Mouse (Mus musculus) embryonic facial prominence, embryonic 14.5 days (tissue): Measurements from ENCODE around the gene Rtn1. TPM values are rescaled to one million over a fixed set of nuclear protein-coding genes. Genes with fewer than 3 reads are reported as not detected.
"Not testable (repeated sequence)": the region's sequence is repeated elsewhere in the genome, so short reads cannot be mapped to it uniquely, and the experiment has no call there.

ENCODE experiments used
- ATAC-seq: fragments of 200-750 bp; cut with Nextera tagmentation; 2 replicates; pipeline ENCODE4 v1.8.0; 2017; ENCODE audit warnings: low read depth, moderate number of reproducible peaks, moderate TSS enrichment
- DNase-seq: peaks from one replicate; pipeline ENCODE4 v3.0.0-alpha.2; 2015; ENCODE audit warnings: low spot score
- H3K27ac ChIP-seq: fragments of 300-500 bp; sonication (generic); replicated peaks from 2 replicates; pipeline ENCODE4 v1.5.1; 2014; ENCODE audit warnings: low read depth, mild to moderate bottlenecking, low read length, moderate library complexity
- H3K27me3 ChIP-seq: fragments of 300-500 bp; sonication (generic); replicated peaks from 2 replicates; pipeline ENCODE4 v1.6.1; 2014; ENCODE audit warnings: low read length; ENCODE audit not compliant: control insufficient read depth, insufficient read depth
- H3K36me3 ChIP-seq: fragments of 300-500 bp; sonication (generic); 2 replicates; pipeline ENCODE4 v1.6.1; 2014; ENCODE audit warnings: low read length, mixed read lengths; ENCODE audit not compliant: control insufficient read depth, insufficient read depth
- H3K4me1 ChIP-seq: fragments of 300-500 bp; sonication (generic); 2 replicates; pipeline ENCODE4 v1.6.1; 2014; ENCODE audit warnings: antibody characterized with exemption, low read length; ENCODE audit not compliant: control insufficient read depth, insufficient read depth
- H3K4me2 ChIP-seq: fragments of 300-500 bp; sonication (generic); 2 replicates; pipeline ENCODE4 v1.6.1; 2014; ENCODE audit warnings: low read depth, mild to moderate bottlenecking, low read length, moderate library complexity, mixed read lengths
- H3K4me3 ChIP-seq: fragments of 300-500 bp; sonication (generic); 2 replicates; pipeline ENCODE4 v1.5.1; 2014; ENCODE audit warnings: low read depth, mild to moderate bottlenecking, low read length
- H3K9ac ChIP-seq: fragments of 300-500 bp; sonication (generic); 2 replicates; pipeline ENCODE4 v1.6.1; 2014; ENCODE audit warnings: low read depth, mild to moderate bottlenecking, low read length, moderate library complexity, mixed read lengths
- H3K9me3 ChIP-seq: fragments of 300-500 bp; sonication (generic); 2 replicates; pipeline ENCODE4 v1.6.1; 2016; ENCODE audit warnings: low read length; ENCODE audit not compliant: control insufficient read depth
- WGBS: fragments of 180-500 bp; shearing (Covaris S2); extraction: QIAGEN DNeasy Blood & Tissue Kit; methylation state at CpG from one replicate; pipeline ENCODE4 v1.1.7; 2014; 5-methylcytosine and 5-hydroxymethylcytosine counted together
- polyA plus RNA-seq: library from polyadenylated mRNA; unstranded; fragments of >200 nt; fragmentation: Nextera tagmentation; extraction: Ambion mirVana; gene quantifications from 2 replicates; pipeline ENCODE4 v1.2.1, GENCODE M21; 2014

Rtn1 gene
- polyA plus RNA-seq, 1 experiment from 2014 or later = 84.9 TPM

- no peak overlapping the region for H3K4me2 ChIP-seq
- DNase-seq = no peak
Observed at GRCm38 (mm10) chr12:72303624-72304346, 105.1 kb downstream of the Rtn1 start.

GRCm38 (mm10) chr12:72301431-72301830 lies 107.4 kb downstream of the Rtn1 start:
- H3K36me3 ChIP-seq = no peaks in the 10 kb centered on the region
- no peak overlapping the region for H3K4me2 ChIP-seq
- no peaks in the 10 kb centered on the region for H3K4me1 ChIP-seq
- 45% methylated on average over 8 of the region's 8 CpGs for WGBS
- no peak overlapping the region for H3K4me3 ChIP-seq
- no peak overlapping the region for H3K9ac ChIP-seq
- DNase-seq (peak; percentile 33), ATAC-seq (no peak)
- H3K9me3 ChIP-seq = no peaks in the 10 kb centered on the region
- no peaks in the 10 kb centered on the region for H3K27me3 ChIP-seq
- H3K27ac ChIP-seq = no peak overlapping the region

More at GRCm38 (mm10) chr12:72303624-72304346, 105.1 kb downstream of the Rtn1 start:
- no peaks in the 10 kb centered on the region for H3K4me1 ChIP-seq
- no peaks in the 10 kb centered on the region for H3K9me3 ChIP-seq
- no peak overlapping the region for H3K27ac ChIP-seq
- no peaks in the 10 kb centered on the region for H3K36me3 ChIP-seq
- WGBS = 76% methylated on average over 24 of the region's 37 CpGs
- H3K9ac ChIP-seq = no peak overlapping the region
- ATAC-seq = no peak
- H3K4me3 ChIP-seq = no peak overlapping the region
- no peaks in the 10 kb centered on the region for H3K27me3 ChIP-seq

DNA sequence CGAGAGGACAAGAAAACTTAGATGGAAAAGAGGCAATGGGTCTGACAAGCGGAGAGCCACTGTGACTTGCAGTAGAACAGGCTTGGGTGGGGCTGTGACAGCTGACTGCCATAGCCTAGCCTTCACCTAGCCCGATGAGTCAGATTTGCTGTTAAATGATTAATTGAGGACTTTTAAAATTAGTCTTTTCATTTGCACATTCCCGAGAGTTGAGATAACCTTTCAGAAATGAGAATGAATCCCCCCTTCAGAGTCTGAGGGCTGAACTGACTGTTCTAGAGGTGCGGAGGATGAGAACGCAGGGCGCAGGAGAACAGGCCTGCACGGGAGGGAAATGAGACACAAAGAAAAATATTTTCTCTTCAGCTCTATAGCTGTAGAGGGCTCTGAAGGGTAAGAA lies 107.9 kb downstream of the Rtn1 start:
- no peak overlapping the region for H3K27ac ChIP-seq
- no peaks in the 10 kb centered on the region for H3K9me3 ChIP-seq
- no peak overlapping the region for H3K4me3 ChIP-seq
- H3K4me2 ChIP-seq = no peak overlapping the region
- H3K27me3 ChIP-seq = no peaks in the 10 kb centered on the region
- DNase-seq (no peak), ATAC-seq (no peak)
- no peaks in the 10 kb centered on the region for H3K4me1 ChIP-seq
- H3K36me3 ChIP-seq = no peaks in the 10 kb centered on the region
- no peak overlapping the region for H3K9ac ChIP-seq
- 73% methylated on average over 8 of the region's 8 CpGs for WGBS

GRCm38 (mm10) chr12:72298222-72298621 lies 110.6 kb downstream of the Rtn1 start:
- Histone ChIP-seq H3K27ac (no peak overlapping the region), H3K9ac (no peak overlapping the region), H3K27me3 (no peaks in the 10 kb centered on the region), H3K9me3 (no peaks in the 10 kb centered on the region), H3K4me1 (no peaks in the 10 kb centered on the region), H3K4me3 (no peak overlapping the region), H3K4me2 (no peak overlapping the region), H3K36me3 (no peaks in the 10 kb centered on the region)
- no peak for DNase-seq
- ATAC-seq = no peak; the same call in 1 of the 2 replicates
- WGBS = 47% methylated on average over 7 of the region's 7 CpGs

GRCm38 (mm10) chr12:72296552-72296951 lies 112.3 kb downstream of the Rtn1 start:
- no peaks in the 10 kb centered on the region for H3K4me1 ChIP-seq
- no peak for DNase-seq
- no peak for ATAC-seq
- no peaks in the 10 kb centered on the region for H3K36me3 ChIP-seq
- no peak overlapping the region for H3K27ac ChIP-seq
- H3K4me3 ChIP-seq = no peak overlapping the region
- H3K9me3 ChIP-seq = peaks cover 13% of the 10 kb centered on the region
- WGBS = 86% methylated on average over 5 of the region's 5 CpGs
- H3K9ac ChIP-seq = no peak overlapping the region
- H3K4me2 ChIP-seq = no peak overlapping the region
- no peaks in the 10 kb centered on the region for H3K27me3 ChIP-seq

- 87% methylated on average over 3 of the region's 3 CpGs for WGBS
- peaks cover 22% of the 10 kb centered on the region for H3K9me3 ChIP-seq
- not testable (repeated sequence) for ATAC-seq, H3K27ac ChIP-seq, H3K4me3 ChIP-seq, H3K4me1 ChIP-seq, DNase-seq, H3K27me3 ChIP-seq, H3K9ac ChIP-seq, H3K36me3 ChIP-seq, H3K4me2 ChIP-seq
Observed at GRCm38 (mm10) chr12:72293185-72293584, 115.7 kb downstream of the Rtn1 start.

DNA sequence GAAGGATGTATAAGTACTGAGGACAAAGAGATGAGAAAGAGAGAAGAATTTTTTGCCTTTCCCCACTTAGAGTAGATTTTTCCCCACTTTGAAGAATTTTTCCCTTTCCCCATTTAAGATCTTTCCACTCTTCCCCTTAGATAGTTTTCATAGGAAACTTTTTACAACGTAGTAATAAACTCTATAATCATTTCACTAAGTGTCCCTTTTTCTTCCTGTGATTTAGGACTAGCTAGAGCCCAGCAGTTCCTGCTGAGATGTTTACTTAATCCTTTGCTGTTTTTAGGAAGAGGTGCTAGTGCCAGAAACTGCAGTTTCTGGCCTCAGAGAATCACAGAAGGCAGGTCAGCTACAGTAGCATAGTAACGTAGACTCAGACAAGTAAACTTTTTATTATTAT lies 116.3 kb downstream of the Rtn1 start:
- H3K27me3 ChIP-seq = no peaks in the 10 kb centered on the region
- H3K9ac ChIP-seq = no peak overlapping the region
- H3K9me3 ChIP-seq = peaks cover 22% of the 10 kb centered on the region
- DNase-seq (no peak), ATAC-seq (no peak)
- no peak overlapping the region for H3K4me2 ChIP-seq
- H3K4me1 ChIP-seq = no peaks in the 10 kb centered on the region
- H3K27ac ChIP-seq = no peak overlapping the region
- no peak overlapping the region for H3K4me3 ChIP-seq
- H3K36me3 ChIP-seq = no peaks in the 10 kb centered on the region
- 67% methylated on average over 2 of the region's 2 CpGs for WGBS

- Histone ChIP-seq H3K27me3 (no peaks in the 10 kb centered on the region), H3K9me3 (peaks cover 22% of the 10 kb centered on the region), H3K36me3 (no peaks in the 10 kb centered on the region), H3K27ac (no peak overlapping the region), H3K4me1 (no peaks in the 10 kb centered on the region), H3K4me3 (no peak overlapping the region), H3K9ac (no peak overlapping the region), H3K4me2 (no peak overlapping the region)
- no peak for ATAC-seq
- WGBS = 88% methylated on average over 4 of the region's 4 CpGs
- DNase-seq = no peak
Observed at GRCm38 (mm10) chr12:72291266-72291665, 117.6 kb downstream of the Rtn1 start.

DNA sequence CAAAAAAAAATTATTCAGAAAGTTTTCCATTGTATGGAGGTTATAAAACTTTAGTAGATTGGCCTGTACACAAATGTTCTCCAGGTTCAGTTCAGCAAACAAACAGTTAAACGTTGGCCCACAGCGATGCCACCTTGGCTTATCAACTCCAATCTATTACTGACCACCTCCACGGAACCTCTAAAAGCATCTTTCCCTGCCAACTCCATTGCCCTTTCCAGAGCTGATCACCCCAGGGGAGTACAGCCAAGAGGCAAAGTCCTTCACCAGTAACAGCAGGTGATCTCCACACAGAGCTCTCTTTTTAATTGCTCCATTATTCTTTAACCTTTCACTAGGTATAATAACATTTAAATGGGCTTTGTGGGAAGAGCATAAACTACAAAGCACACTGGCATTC lies 120.6 kb downstream of the Rtn1 start:
- Histone ChIP-seq H3K4me2 (no peak overlapping the region), H3K27me3 (no peaks in the 10 kb centered on the region), H3K9me3 (peaks cover 22% of the 10 kb centered on the region), H3K4me1 (no peaks in the 10 kb centered on the region), H3K4me3 (no peak overlapping the region), H3K36me3 (no peaks in the 10 kb centered on the region), H3K9ac (no peak overlapping the region), H3K27ac (no peak overlapping the region)
- 67% methylated on average over 3 of the region's 3 CpGs for WGBS
- DNase-seq (no peak), ATAC-seq (no peak)
